Mouse (Mus musculus) T-cell, adult 2 months (primary cell): ENCODE measurements at regions not wholly inside any gene's neighbourhood (a gene's known extent, or its start where the extent isn't known, plus 50 kb on each side); places are given as distances from the start of the nearest gene placed in this dataset.

Experiments
- DNase-seq: peaks from one replicate; pipeline ENCODE4 v3.0.0; 2022; ENCODE audit warnings: low spot score

DNA sequence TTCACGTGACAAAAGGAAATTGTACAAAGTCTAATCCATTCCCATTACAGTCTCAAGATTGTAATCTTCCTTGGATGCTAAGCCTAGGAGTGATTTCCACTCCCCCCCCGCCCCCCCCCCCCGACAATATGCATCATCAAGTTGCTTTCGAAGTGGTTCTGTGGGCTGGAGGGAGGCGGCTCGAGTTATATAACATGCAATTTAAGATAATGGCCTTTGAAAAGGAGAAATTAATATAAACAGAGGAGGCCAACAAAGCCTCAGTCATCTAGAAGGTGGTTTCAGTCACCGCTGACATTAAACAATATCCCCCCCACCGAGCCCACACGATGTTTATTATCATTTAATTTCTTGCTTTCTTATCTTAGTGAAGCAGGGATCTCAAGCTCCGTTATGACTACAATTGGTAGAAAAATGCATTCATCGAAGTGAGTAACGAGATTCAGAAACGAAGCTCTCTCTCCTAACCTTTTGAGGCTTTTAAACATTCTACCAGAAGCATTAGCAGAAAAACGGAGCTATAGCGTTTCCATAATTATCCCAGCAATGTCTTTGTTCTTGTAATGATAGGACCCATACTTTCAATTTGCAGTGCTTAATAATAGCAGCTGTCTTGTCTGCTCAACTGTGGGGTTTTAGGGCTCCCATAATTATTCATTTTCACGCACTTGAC lies 339.1 kb downstream of the Btg1 start:
- DNase-seq = no peak

DNA sequence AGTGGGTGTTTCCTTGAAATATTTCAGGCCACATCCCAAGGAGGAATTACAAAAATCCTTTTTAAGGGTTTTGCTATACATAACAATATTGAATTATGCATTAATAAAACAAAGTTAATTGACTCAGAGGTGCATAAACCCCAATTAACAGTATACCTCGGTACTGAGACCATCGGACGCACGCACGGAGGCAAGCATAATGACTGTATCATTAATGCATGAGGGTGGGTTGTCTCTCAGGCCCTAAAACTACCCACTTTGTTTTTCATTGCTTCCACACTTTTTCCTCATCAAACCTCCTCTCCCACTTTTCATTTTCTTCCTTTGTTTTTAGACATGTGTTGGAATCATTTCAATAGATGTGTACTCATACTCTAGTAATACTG lies 339.6 kb downstream of the Btg1 start:
- DNase-seq = no peak

GRCm38 (mm10) chr10:96957019-96957418 lies 340.2 kb downstream of the Btg1 start:
- no peak for DNase-seq

GRCm38 (mm10) chr10:96969825-96970224 lies 353.0 kb downstream of the Btg1 start:
- no peak for DNase-seq

DNA sequence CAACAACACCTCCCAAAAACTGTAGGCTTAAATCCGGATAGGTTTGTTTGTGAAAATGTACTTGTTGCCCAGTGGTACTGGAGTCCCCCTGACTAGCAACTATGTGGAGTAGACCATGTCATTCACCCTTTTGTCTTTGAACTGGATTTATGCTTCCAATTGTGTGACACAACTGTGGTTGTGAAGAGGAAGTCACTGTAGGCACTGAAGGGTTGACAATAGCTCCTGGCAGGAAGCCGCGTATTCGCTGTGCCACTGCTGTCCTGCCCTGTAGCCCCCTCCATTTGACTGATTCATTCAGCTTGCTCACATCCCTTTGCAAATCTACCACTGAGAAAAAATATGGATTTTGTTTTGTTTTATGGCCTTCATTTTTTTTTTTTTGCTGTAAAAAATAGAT lies 353.9 kb downstream of the Btg1 start:
- DNase-seq = no peak

- DNase-seq = no peak
These were observed 355.0 kb downstream of the Btg1 start for GRCm38 (mm10) chr10:96971810-96972209.

- no peak for DNase-seq
These were observed 357.6 kb downstream of the Btg1 start for GRCm38 (mm10) chr10:96974326-96974977.

GRCm38 (mm10) chr10:96976691-96977090 lies 359.9 kb downstream of the Btg1 start:
- no peak for DNase-seq

DNA sequence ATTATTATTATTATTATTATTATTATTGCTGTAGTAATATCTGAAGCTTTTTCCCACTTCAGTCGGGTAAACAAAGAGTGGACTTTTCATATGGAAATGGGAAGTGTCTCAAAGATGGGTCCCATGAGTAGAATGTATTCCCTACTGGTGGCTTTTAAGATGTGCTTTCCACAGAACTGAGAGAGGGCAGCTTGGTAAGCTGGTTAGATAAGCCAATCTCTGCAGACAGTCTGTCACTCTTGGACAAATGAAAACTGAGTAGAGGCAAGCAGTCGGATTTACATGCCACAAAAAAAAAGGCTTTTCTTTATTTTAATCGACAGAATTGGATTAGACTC lies 363.7 kb downstream of the Btg1 start:
- DNase-seq = no peak

DNA sequence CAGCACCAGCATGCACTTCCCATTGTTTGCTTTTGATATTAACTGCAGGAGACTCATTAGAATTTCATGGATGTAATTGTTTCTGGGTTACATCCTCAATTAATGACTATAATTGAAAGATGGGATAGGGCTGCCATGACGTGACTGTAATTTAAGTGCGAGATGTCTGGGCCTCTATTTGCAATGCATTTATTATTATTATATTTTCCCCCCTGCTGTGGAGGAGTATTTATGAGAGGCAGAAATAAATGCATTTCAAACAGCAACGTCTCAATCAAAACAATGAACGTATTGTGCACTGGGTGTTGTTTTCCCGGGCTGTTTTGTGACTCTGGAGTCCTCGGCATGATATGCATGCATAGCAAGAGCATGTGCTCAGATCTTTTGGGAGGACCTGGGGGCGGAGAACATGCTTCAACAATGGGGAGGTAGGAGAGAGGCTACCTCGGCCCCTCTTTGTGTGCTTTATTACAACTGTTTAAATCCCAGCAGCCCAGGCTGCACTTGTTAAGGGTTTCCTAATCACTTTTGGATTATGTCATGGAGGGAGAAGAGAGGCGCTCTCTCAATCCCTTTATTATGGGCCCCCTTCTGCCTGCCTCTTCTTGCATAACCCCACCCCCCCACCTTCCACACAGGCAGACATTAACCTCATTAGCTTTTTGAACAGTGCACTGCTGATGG lies 364.2 kb downstream of the Btg1 start:
- DNase-seq = no peak

GRCm38 (mm10) chr10:96981516-96981869 lies 364.7 kb downstream of the Btg1 start:
- DNase-seq = no peak

DNA sequence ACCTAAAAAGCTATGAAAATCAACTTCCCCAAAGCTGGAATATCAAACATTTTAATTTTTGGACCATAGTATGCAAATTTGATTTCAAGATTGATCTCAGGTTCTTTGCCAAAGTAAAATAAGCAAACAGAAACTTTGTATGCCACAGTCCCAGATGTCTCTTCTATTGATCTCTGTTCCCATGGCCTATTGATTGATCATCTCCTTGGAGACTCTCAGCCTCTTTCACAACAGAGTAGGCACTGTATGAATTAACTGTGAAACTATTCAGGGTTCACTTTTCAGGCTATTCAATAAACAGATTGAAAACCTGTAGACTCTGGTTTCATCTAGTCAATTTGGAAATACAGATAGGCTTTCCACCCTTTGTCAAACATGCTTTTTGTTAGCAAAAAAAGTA lies 384.1 kb downstream of the Btg1 start:
- DNase-seq = no peak

GRCm38 (mm10) chr10:97008873-97009272 lies 392.1 kb downstream of the Btg1 start:
- no peak for DNase-seq

DNA sequence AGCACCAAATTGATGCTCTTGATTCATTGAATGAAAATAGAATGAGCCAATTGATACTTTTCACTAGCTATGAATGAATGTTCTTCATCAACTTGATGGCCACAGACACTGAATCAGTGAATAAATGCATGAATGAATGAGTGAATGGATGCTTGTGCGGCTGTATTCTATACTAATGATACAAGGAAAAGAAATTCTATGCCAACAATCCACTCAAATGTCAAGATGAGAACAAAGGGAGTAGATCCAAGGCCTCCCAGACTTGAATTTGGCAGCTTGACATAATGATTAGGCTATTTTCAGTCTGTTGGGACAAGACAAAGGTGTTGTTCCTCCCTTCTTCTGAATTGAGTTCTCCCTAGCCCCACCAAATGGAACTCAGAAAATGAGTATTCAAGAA lies 393.1 kb downstream of the Btg1 start:
- DNase-seq = no peak

- DNase-seq = no peak
These were observed 401.8 kb downstream of the Btg1 start for GRCm38 (mm10) chr10:97018641-97019040.

DNA sequence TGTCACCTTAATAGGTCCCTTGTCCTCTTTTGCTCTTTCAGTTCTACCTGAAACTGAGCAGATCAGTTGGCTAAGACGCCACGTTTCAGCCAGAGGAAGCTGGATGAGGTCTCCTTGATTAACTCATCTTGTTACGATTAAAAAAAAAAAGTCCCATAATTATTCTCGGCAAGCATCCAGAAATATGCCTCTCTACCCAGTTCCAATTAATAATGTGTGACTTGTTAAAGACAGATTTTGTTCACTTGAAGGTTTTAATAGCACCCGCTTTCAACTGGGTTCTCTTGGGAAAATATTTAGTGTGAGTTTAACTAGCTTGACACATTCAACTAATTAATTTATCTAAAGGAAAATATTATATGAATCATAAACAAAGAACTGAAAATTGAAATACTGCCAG lies 412.0 kb downstream of the Btg1 start:
- DNase-seq = no peak

DNA sequence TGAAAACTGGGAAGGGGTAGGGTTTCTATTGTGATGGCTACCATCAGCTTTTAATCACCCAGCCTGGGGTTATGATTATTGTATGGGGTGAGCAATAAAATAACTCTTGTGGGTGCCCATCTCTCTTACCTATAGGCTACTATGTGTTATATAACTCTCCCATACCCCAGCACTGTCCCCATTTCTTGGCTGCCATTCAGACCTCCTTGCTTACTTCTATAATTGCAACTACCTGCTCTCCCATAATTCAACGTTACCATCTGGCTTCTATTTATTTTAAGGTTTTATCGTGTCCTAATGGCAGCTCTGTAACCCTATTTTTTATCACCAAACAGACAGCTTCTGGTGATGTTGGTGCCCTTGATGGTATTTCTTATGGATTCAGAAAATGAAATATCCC lies 414.2 kb downstream of the Btg1 start:
- no peak for DNase-seq

GRCm38 (mm10) chr10:97035371-97035786 lies 418.6 kb downstream of the Btg1 start:
- no peak for DNase-seq

GRCm38 (mm10) chr10:97038025-97038424 lies 421.2 kb downstream of the Btg1 start:
- DNase-seq = no peak

- no peak for DNase-seq
These were observed 430.8 kb downstream of the Btg1 start for GRCm38 (mm10) chr10:97047566-97047965.

GRCm38 (mm10) chr10:97047996-97048395 lies 431.2 kb downstream of the Btg1 start:
- DNase-seq = no peak

- no peak for DNase-seq
These were observed 424.9 kb upstream of the Dcn start for GRCm38 (mm10) chr10:97054472-97054871.

DNA sequence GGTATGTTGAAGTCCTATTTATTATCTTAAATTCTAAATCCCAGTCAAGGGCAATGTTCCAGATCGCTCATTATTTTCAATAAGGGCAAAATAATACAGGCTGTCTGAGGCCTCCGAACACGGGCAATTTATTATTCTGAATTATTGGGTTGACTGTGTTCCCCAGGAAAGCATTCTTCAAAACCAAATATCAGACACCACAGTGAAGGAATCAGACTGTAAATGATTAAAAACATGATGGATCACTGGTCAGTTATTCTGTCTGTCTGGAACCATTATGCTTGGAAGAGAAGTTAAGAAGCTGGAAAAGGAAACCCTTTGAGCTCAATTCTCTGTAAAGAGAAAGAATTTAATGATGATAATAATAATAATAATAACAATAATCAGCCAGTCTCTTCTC lies 417.4 kb upstream of the Dcn start:
- no peak for DNase-seq

- DNase-seq = no peak
These were observed 414.9 kb upstream of the Dcn start for GRCm38 (mm10) chr10:97064546-97064945.
